Mouse (Mus musculus): ENCODE data around the gene Ngb. TPM values are rescaled to one million over a fixed set of nuclear protein-coding genes. Genes with fewer than 3 reads are reported as not detected.

The Ngb gene
- polyA plus RNA-seq, 1 experiment from 2014 or later: 0.60 TPM

GRCm38 (mm10) chr12:87131619-87132018 is 29.3 kb upstream of the Ngb start:
- H3K9ac ChIP-seq: no peak overlapping the region
- H3K4me2 ChIP-seq (replicated peaks): no peak overlapping the region
- H3K9me3 ChIP-seq: no peaks in the 10 kb centered on the region
- no peaks in the 10 kb centered on the region for H3K27me3 ChIP-seq (replicated peaks)
- ATAC-seq (ENCODE audit: low FRiP score, low read depth): no peak
- H3K36me3 ChIP-seq: peaks cover 21% of the 10 kb centered on the region; the same call in 1 of the 2 replicates
- no peak overlapping the region for H3K27ac ChIP-seq
- no peak overlapping the region for H3K4me3 ChIP-seq
- no peaks in the 10 kb centered on the region for H3K4me1 ChIP-seq
- WGBS: 70% methylated on average over 3 of the region's 3 CpGs

GRCm38 (mm10) chr12:87131181-87131580 is 28.8 kb upstream of the Ngb start:
- Histone ChIP-seq H3K9me3 (no peaks in the 10 kb centered on the region), H3K4me2 (replicated peaks) (no peak overlapping the region), H3K4me1 (no peaks in the 10 kb centered on the region), H3K27ac (no peak overlapping the region), H3K9ac (no peak overlapping the region), H3K4me3 (no peak overlapping the region), H3K27me3 (replicated peaks) (no peaks in the 10 kb centered on the region), H3K36me3 (peaks cover 21% of the 10 kb centered on the region; the same call in 1 of the 2 replicates)
- ATAC-seq (ENCODE audit: low FRiP score, low read depth): no peak
- WGBS: 89% methylated on average over 2 of the region's 2 CpGs

GRCm38 (mm10) chr12:87130224-87130623 is 27.9 kb upstream of the Ngb start:
- Histone ChIP-seq H3K9ac (no peak overlapping the region), H3K4me3 (no peak overlapping the region), H3K9me3 (no peaks in the 10 kb centered on the region), H3K4me2 (replicated peaks) (no peak overlapping the region), H3K4me1 (no peaks in the 10 kb centered on the region), H3K36me3 (peaks cover 20% of the 10 kb centered on the region), H3K27me3 (replicated peaks) (no peaks in the 10 kb centered on the region), H3K27ac (no peak overlapping the region)
- WGBS: 89% methylated on average over 4 of the region's 4 CpGs
- ATAC-seq (ENCODE audit: low FRiP score, low read depth): no peak

- Histone ChIP-seq H3K4me1 (no peaks in the 10 kb centered on the region), H3K27ac (no peak overlapping the region), H3K4me2 (replicated peaks) (no peak overlapping the region), H3K27me3 (replicated peaks) (no peaks in the 10 kb centered on the region), H3K9me3 (no peaks in the 10 kb centered on the region), H3K9ac (no peak overlapping the region), H3K36me3 (peaks cover 28% of the 10 kb centered on the region), H3K4me3 (no peak overlapping the region)
- ATAC-seq (ENCODE audit: low FRiP score, low read depth): no peak
- WGBS: 78% methylated on average over 4 of the region's 4 CpGs
These were observed 24.9 kb upstream of the Ngb start for GRCm38 (mm10) chr12:87127256-87127655.

GRCm38 (mm10) chr12:87121918-87122589 is 19.7 kb upstream of the Ngb start:
- no peak overlapping the region for H3K4me2 ChIP-seq (replicated peaks)
- WGBS: 94% methylated on average over 4 of the region's 4 CpGs
- H3K9me3 ChIP-seq: no peaks in the 10 kb centered on the region
- H3K4me3 ChIP-seq: no peak overlapping the region
- no peak overlapping the region for H3K27ac ChIP-seq
- no peaks in the 10 kb centered on the region for H3K27me3 ChIP-seq (replicated peaks)
- peaks cover 31% of the 10 kb centered on the region for H3K36me3 ChIP-seq
- no peak overlapping the region for H3K9ac ChIP-seq
- no peaks in the 10 kb centered on the region for H3K4me1 ChIP-seq
- no peak for ATAC-seq (ENCODE audit: low FRiP score, low read depth)

GRCm38 (mm10) chr12:87107357-87107977 is 5.1 kb upstream of the Ngb start:
- H3K27me3 ChIP-seq (replicated peaks): peaks cover 6% of the 10 kb centered on the region
- H3K4me1 ChIP-seq: peaks cover 8% of the 10 kb centered on the region
- H3K9me3 ChIP-seq: no peaks in the 10 kb centered on the region
- no peak overlapping the region for H3K27ac ChIP-seq
- peaks cover 30% of the 10 kb centered on the region for H3K36me3 ChIP-seq
- no peak overlapping the region for H3K4me3 ChIP-seq
- ATAC-seq (ENCODE audit: low FRiP score, low read depth): no peak
- no peak overlapping the region for H3K9ac ChIP-seq
- 33% methylated on average over 3 of the region's 3 CpGs for WGBS
- H3K4me2 ChIP-seq (replicated peaks): no peak overlapping the region

- Histone ChIP-seq H3K9me3 (no peaks in the 10 kb centered on the region), H3K36me3 (peaks cover 12% of the 10 kb centered on the region; the same call in 1 of the 2 replicates), H3K4me3 (no peak overlapping the region), H3K27ac (no peak overlapping the region), H3K4me2 (replicated peaks) (no peak overlapping the region), H3K27me3 (replicated peaks) (peaks cover 28% of the 10 kb centered on the region), H3K9ac (no peak overlapping the region), H3K4me1 (peaks cover 17% of the 10 kb centered on the region)
- WGBS: 94% methylated on average over 4 of the region's 4 CpGs
- ATAC-seq (ENCODE audit: low FRiP score, low read depth): no peak
These were observed 2.5 kb upstream of the Ngb start for GRCm38 (mm10) chr12:87104796-87105195.

- Histone ChIP-seq H3K27me3 (replicated peaks) (peaks cover 28% of the 10 kb centered on the region), H3K9me3 (no peaks in the 10 kb centered on the region), H3K27ac (no peak overlapping the region), H3K4me1 (peaks cover 17% of the 10 kb centered on the region), H3K4me2 (replicated peaks) (no peak overlapping the region), H3K4me3 (no peak overlapping the region), H3K9ac (no peak overlapping the region), H3K36me3 (peaks cover 5% of the 10 kb centered on the region; the same call in 1 of the 2 replicates)
- WGBS: 95% methylated on average over 4 of the region's 4 CpGs
- ATAC-seq (ENCODE audit: low FRiP score, low read depth): no peak
These were observed 1.1 kb upstream of the Ngb start for GRCm38 (mm10) chr12:87103471-87103870.

- 86% methylated on average over 4 of the region's 4 CpGs for WGBS
- Histone ChIP-seq H3K36me3 (no peaks in the 10 kb centered on the region), H3K9ac (no peak overlapping the region), H3K4me2 (replicated peaks) (no peak overlapping the region), H3K4me3 (no peak overlapping the region), H3K27me3 (replicated peaks) (peaks cover 28% of the 10 kb centered on the region), H3K27ac (no peak overlapping the region), H3K9me3 (no peaks in the 10 kb centered on the region), H3K4me1 (peaks cover 11% of the 10 kb centered on the region)
- no peak for ATAC-seq (ENCODE audit: low FRiP score, low read depth)
These were observed 2.0 kb downstream of the Ngb start for GRCm38 (mm10) chr12:87100331-87100730.

GRCm38 (mm10) chr12:87093671-87094070 is 8.7 kb downstream of the Ngb start:
- WGBS: 68% methylated on average over 6 of the region's 6 CpGs
- no peaks in the 10 kb centered on the region for H3K36me3 ChIP-seq
- H3K9me3 ChIP-seq: no peaks in the 10 kb centered on the region
- no peak overlapping the region for H3K4me2 ChIP-seq (replicated peaks)
- H3K9ac ChIP-seq: no peak overlapping the region
- H3K4me3 ChIP-seq: no peak overlapping the region
- no peak overlapping the region for H3K27ac ChIP-seq
- no peaks in the 10 kb centered on the region for H3K27me3 ChIP-seq (replicated peaks)
- ATAC-seq (ENCODE audit: low FRiP score, low read depth): no peak
- H3K4me1 ChIP-seq: no peaks in the 10 kb centered on the region

- Histone ChIP-seq H3K27ac (no peak overlapping the region), H3K27me3 (replicated peaks) (no peaks in the 10 kb centered on the region), H3K36me3 (no peaks in the 10 kb centered on the region), H3K9me3 (no peaks in the 10 kb centered on the region), H3K4me3 (no peak overlapping the region), H3K4me1 (no peaks in the 10 kb centered on the region), H3K9ac (no peak overlapping the region), H3K4me2 (replicated peaks) (no peak overlapping the region)
- ATAC-seq (ENCODE audit: low FRiP score, low read depth): no peak
- 85% methylated on average over 4 of the region's 4 CpGs for WGBS
These were observed 9.1 kb downstream of the Ngb start for GRCm38 (mm10) chr12:87093249-87093648.

- Histone ChIP-seq H3K4me3 (no peak overlapping the region), H3K27ac (no peak overlapping the region), H3K4me2 (replicated peaks) (no peak overlapping the region), H3K4me1 (no peaks in the 10 kb centered on the region), H3K36me3 (no peaks in the 10 kb centered on the region), H3K27me3 (replicated peaks) (no peaks in the 10 kb centered on the region), H3K9ac (no peak overlapping the region), H3K9me3 (no peaks in the 10 kb centered on the region)
- WGBS: 88% methylated on average over 2 of the region's 2 CpGs
- ATAC-seq (ENCODE audit: low FRiP score, low read depth): no peak
These were observed 10.4 kb downstream of the Ngb start for GRCm38 (mm10) chr12:87091916-87092315.

- ATAC-seq (ENCODE audit: low FRiP score, low read depth): no peak
- H3K36me3 ChIP-seq: no peaks in the 10 kb centered on the region
- H3K4me1 ChIP-seq: no peaks in the 10 kb centered on the region
- WGBS: 87% methylated on average over 2 of the region's 2 CpGs
- no peaks in the 10 kb centered on the region for H3K27me3 ChIP-seq (replicated peaks)
- H3K4me2 ChIP-seq (replicated peaks): no peak overlapping the region
- no peak overlapping the region for H3K27ac ChIP-seq
- no peak overlapping the region for H3K4me3 ChIP-seq
- H3K9ac ChIP-seq: no peak overlapping the region
- H3K9me3 ChIP-seq: no peaks in the 10 kb centered on the region
These were observed 12.6 kb downstream of the Ngb start for GRCm38 (mm10) chr12:87089701-87090100.

Measured in neural tube, embryonic 12.5 days (tissue).